Mouse (Mus musculus) adrenal gland, postnatal 25 days (tissue): ENCODE measurements around the gene Ranbp9. TPM values are rescaled to one million over a fixed set of nuclear protein-coding genes. Genes with fewer than 3 reads are reported as not detected.

Experiments
- DNase-seq: peaks from one replicate; pipeline ENCODE4 v3.0.0; 2021; ENCODE audit warnings: mixed read lengths
- total RNA-seq: library from RNA; stranded (reverse); gene quantifications from 2 replicates; pipeline ENCODE4 v1.2.3, GENCODE M21; 2021

The Ranbp9 gene
- total RNA-seq, 1 experiment from 2014 or later: 64.7 TPM

DNA sequence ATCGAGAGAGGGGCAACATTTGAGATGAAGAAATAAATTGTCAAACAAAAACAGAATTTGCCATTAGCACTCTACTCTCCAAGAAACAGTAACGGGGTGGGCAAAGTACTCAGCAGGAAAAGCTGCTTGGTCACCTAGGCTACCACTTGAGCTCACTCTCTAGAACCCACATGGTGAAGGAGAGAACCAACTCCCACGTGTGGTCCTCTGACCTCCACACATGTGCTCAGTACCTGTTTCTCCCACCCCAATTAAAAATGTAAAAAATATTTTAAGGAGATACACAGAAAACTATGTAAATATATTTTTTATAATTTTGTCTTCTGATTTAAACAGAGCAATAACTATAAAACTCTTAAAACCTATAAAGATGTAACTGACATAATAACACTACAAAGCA, 33.4 kb downstream of the Ranbp9 start:
- DNase-seq: no peak

DNA sequence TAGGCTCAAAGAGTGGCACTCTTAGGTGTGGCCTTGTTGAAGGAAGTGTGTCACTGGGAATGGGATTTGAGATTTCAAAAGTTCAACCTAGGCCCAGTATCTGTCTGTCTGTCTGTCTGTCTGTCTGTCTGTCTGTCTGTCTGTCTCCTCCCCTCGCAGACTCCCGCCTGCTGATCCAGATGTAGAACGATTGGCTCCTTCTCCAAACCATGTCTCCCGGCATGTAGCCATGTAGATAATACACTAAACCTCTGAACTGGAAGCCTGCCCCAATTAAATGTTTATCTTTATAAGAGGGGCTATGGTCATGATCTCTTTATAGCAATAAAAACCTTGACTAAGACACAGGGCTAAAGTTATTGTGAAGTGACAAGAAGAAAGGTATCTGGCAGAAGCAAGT, 35.3 kb downstream of the Ranbp9 start:
- DNase-seq: no peak

DNA sequence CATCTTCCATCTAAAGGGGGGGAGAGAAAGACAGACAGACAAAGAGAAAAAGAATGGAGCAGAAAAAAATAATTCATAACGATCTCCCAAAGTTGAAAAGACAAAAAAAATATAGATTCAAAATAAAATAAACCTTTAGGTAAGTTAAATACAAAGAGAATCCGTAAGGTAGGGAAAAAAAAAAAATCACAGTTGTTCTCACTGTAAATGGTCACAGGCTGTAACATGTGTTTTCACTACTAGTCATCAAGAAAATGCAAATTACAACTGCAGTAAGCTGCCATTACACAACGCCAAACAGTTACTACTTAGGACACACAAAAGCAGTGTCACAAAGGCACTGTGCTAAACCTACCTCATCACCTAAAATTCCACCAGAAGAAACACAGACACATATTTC, 36.4 kb downstream of the Ranbp9 start:
- DNase-seq: no peak

DNA sequence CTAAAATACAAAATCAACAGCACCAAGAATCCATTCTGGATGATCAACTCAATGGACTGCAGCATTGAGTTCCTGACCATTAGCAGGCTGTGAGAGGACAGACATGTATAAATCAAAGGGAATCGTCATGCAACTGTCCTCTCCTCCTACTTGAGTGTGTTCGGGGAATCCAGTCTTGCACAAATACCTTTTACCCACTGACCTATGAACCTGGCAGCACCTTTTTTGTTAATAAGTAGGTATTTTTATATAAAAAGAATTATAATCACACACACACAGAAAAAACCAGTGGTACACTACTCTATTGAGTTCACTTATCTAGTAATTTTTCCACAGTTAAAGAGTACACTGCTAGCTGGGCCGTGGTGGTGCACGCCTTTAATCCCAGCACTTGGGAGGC, 37.4 kb downstream of the Ranbp9 start:
- DNase-seq: no peak

DNA sequence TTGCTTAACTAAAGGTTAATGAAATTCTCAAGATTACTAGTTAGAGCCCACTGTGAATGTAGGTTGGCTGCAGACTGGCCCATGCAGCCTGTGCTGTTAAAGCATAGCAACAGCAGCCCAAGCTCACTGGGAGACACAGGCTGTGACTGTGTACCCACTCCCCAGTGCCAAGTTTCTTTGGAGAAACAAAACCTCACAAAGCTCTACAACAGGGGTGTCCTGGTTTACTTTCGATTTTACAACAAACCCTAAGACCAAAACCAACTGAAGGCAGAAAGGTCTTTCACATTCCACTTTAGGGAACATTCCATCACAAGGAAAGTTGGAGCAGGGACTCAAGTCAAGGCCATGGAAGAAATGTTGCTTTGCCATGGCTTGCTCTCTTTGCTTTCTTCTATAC, 38.5 kb downstream of the Ranbp9 start:
- no peak for DNase-seq

DNA sequence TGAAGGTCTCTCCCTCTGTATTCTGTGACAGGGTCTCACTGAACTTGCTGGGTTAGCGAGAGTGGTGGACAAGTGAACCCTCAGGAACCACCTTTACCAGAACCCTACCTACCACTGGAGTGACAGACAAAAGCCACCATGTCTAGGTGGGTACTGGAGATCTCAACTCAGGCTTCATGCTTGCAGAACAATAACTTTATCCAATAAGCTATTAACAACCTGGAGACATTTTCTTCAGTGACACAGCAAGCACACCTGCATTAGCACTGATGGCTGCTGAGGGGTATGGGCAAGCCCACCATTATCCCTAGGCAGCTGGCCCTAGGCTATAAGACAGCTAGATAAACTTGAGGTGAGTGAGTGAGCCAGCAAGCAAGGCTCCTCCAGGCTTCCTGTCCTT, 40.7 kb downstream of the Ranbp9 start:
- DNase-seq: no peak

DNA sequence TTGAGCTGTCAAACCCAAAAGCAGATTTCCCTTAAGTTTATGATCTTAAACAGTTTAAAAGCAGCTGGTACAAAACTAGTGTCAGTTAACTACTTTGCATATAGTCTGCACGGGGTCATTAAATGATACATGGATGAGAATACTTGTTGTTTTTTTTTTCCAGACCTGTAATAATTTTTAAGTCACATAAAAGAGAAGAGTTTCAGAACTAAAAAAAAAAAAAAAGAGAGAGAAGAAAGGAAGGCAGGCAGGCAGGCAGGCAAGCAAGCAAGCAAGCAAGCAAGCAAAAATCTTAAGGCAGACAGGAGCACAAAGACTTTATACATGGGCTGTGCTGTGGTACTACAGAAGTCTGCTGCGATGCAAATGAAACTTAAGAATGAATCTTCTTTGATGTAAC, 47.7 kb downstream of the Ranbp9 start:
- no peak for DNase-seq

DNA sequence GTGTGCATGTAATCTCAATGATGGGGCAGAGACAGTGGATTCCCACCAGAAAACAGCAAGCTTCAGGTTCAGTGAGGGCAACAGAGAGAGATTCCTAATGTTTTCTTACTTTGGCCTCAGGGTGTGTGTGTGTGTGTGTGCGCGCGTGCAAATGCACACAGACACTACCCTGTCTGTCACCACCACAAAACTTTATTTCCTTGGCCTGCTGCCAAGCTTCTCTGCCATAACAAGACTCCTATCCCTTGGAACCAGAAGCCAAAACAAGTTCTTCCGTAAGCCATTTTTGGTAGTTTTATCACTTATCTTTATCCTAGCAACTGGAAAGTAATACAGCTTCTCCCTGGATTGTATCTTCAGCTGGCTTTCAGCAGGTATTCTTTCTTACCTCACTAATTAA, 52.6 kb downstream of the Ranbp9 start:
- no peak for DNase-seq

DNA sequence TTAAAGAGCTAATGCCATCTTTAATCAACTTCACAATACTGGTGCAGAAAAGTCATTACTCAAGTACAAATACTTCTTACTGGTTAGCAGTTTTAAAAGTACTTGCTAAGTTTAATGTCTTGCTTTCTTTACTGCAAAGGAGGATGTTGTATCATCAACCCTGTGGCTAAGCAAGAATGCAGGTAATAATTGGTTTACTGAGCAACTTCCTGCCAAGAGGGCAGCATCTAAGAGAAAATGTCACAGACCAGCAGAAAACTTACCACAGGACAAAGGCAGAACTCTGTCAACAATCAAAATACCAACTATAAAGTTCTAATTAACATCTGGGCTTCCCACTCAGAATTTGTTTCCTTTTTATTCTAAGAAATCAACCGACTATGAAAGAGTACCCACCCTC, 65.8 kb downstream of the Ranbp9 start:
- no peak for DNase-seq

DNA sequence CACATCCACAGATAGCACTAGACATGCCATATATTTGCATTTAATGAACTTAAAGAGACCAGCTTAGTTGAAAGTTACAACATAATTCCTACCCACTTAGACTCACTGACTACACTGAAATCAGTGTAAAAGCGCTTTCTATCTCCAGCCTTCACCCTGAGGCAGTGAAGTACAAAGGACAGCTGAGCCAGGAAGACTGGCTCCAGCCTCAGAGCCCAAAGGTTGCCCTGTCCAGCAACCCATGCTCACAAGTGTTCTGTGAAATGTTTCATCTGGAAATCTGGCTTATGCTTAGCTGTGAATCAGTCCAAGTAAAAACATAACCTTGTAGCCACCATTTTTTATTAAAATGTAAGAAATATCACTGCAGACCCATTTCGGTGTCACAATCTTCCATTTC, 67.5 kb downstream of the Ranbp9 start:
- no peak for DNase-seq

DNA sequence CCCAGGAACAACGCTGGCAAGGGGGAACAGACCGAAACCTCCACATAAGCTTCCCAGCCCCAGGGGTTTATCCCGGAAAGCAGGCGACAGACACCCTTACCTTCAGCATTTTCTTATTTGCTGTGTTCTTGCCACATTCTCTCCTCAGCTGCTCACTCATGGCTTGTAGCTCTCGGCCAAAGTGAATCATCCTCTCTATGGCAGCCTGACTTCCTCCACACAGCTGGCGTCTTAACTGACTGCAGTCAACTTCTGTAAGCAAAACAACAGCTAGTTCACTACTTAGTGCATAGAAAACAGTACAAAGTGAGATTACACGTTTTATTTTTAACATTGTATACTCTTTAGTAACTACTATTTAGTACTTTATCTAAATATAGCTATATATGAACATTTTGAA, 68.8 kb downstream of the Ranbp9 start:
- no peak for DNase-seq

DNA sequence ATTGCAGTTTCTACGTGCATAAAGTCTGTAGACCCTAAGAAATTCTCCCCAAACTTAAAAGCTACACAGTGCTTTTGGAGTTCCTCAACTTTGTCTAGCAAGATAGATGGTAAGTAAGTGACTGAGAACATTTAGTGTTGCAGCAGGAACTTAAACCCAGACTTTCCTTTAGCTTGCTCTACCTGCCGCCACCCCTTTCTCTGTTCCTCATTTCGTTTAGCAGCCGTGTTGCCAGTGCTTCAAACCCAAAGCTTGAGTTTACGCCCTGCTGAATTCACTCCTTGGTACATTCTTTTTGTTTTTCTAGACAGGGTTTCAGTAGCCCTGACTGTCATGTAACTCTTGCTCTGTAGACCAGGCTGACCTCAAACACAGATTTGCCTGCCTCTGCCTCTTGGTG, 81.5 kb downstream of the Ranbp9 start:
- DNase-seq: no peak

DNA sequence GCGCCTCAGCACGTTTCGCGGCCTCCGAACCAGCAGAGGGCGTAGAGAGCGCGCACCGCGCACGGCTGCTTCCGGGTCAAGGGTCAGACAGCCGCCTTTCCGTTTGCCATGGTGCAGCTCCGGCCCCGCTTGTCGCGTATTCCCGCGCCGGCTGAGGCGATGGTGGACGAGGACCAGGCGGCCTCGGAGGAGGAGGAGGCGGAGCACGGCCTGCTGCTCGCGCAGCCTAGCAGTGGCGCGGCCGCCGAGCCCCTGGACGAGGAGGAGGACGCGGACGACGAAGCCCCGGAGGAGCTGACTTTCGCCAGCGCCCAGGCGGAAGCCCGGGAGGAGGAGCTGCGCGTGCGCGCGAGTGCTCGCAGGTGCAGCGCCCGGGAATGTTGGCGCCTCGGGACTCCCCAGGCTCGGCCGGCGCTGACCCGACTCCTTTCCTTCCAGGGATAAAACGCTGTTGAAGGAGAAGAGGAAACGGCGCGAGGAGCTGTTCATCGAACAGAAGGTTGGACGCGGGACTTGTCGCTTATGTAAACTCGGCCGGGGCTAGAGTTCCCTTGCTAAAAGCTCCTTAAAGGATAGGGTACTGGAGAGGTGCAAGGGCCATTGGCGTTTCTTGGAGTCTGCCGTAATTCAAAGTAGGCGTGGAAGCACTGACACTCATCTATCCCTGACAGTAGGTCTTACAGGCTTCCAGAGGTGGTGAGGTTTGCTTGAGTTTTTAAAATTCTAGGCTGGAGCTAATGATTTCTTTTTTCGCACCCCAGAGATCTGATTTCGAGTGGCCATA, 82.6 kb downstream of the Ranbp9 start, which contains the start of gene Nol7:
Gene Nol7, plus strand, starts transcription at position 94 of the 784 bp plus-strand sequence.
- DNase-seq: peak; percentile 97

DNA sequence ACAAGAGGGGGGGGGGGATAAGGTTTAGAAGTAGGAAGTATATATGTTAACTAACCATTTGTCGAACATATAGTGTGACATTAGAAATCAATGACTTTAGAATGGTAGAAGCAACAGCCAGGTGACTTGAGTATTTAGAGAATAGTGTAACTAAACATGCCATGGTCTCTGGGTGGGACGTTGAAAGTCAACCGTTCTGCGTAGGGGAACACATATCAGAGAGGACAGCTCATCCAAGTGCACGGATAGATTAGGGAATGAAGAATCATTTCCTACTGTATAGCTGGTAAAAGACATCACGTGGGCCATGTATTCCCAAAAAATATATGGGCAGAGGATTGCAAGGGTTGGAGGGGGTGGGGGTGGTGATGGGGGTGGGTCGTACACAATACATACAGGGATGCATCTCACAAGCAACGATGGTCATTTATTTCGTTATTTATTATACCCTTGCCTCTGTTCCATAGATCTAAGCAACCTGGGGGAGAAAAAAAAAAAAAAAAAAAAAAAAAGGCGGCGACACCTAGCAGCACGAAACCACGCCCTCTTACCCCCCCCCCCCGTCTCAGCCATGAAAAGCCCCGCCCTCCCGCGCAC, 83.3 kb downstream of the Ranbp9 start:
- DNase-seq: no peak

DNA sequence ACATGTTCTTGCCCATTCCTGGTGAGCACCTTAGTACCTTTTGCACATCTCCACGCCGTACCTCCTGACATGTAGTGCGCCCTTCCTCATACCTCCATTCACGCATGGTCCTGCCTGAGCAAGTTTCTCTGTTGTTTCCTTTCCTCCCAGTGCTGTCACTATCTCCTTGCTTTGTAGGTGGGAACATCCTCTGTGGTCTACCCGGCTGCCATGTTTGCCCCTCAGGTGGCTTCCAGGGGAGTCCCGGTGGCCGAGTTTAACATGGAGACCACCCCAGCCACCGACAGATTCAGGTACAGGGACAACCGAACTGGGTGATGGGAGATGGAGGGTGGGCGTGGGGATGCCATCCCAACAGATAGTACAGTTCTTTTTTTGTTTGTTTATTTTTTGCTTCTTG, 95.8 kb downstream of the Ranbp9 start:
- no peak for DNase-seq

DNA sequence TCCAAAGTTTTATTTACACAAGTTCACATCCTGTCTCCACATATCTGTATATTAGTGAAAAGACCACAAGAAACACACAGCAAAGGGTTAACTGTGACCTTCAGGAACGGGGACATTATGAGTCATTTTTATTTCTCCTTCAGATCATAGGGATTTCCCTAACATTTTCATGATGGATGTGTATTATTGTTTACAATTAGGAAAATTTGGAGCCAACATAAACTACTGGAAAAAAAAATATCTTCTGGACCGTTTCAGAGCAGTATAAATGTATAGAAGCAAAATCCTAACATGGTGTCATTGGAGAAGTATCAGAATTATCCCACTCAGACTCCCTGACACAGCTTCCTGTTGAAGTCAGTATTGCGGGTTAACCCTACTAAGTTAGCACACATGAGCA, 101.1 kb downstream of the Ranbp9 start:
- DNase-seq: no peak

DNA sequence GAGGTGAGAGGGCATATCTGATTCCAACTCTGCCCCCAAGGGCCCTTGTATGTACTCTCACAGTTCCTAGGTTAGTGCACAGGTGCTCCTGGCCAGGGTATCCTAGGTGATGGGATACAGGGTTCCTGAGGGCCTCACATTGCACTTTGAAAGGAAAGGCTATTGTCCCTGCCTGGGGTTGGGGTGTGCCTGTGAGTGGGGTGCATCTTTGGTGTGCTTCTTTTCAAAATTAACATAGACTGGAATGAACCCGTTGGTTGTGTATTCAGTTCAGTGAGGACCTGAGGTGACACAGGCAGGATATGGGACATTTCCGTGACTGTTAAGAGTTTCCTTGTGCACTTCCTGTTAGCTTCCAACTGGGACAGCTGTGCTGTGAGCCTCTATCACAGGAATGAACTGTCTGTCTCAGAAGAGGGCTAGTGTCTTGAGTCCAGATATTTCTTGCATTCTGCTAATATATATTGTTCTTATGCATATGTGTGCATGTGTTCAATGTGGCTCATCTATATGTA, 106.1 kb downstream of the Ranbp9 start:
- DNase-seq: no peak

DNA sequence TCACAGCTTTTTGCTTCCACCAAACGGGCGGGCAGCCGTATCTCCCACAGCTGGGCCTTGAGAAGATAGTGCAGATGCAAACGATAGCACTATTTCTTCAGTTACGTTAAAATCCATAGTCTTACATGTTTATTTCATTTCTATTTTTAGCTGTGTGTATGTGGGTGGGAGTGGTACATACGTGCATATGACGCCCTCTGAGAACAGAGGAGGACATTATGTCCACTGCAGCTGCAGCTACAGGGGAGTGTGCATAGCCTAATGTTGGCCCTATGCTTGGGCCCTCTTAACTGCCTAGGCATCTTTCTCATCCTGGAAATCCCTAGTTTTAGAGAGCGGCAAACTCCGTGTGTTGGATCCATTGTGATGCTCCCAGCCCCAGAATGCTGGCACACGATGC, 106.9 kb downstream of the Ranbp9 start:
- no peak for DNase-seq

DNA sequence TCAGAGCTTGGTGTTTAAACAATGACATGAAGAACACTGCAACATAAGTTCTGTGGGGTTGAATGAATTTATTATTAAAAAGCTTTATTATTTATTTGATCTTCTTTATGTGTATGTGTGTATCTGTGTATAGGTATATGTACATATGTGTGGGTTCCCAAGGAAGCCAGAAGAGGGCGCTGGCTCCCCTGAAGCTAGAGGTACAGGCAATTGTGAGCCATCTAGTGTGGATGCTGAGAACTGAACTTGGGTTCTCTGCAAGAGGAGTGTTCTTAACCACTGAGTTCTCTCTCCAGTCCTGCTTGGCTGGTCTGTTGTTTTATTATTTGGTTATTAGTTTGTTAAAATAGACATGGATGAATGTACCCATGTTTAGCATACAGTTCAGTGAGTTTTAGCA, 108.2 kb downstream of the Ranbp9 start:
- no peak for DNase-seq

DNA sequence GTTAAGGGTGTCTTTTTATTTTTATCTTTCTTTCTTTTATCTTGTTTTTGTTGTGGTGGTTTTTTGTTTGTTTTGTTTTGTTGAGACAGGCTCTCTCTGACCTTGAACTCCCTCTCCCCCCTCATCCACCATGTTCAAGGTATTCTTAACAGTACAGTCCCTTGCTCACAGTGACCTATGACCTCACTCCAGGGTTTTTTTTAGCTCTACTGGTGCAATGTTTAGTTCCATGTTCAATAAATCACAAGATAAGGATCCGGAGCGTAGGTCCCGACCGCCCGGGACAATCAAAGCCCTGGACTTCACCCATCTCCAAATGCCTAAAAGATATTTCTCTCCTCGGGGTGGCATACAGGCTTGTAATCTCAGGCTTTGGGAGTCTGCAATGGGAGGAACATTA, 111.0 kb downstream of the Ranbp9 start:
- DNase-seq: no peak

DNA sequence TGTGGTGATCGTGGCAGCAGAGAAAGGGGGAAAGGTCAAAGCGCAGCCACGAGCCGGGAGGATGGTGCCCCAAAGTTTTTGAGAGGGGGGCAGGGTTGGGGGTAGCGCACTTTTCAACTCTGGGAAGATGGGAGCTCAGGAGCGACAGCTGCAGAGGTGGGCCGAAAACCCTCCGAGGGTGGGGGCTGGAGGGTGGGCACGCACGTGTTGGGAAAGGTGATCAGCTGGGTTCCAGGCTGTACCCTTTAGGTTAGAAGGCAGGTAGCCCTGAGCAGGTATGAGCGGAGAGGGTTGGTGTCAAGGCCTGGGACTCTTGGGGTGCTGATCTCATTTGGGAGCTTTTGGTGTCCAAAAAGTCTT, 115.3 kb downstream of the Ranbp9 start:
- no peak for DNase-seq

DNA sequence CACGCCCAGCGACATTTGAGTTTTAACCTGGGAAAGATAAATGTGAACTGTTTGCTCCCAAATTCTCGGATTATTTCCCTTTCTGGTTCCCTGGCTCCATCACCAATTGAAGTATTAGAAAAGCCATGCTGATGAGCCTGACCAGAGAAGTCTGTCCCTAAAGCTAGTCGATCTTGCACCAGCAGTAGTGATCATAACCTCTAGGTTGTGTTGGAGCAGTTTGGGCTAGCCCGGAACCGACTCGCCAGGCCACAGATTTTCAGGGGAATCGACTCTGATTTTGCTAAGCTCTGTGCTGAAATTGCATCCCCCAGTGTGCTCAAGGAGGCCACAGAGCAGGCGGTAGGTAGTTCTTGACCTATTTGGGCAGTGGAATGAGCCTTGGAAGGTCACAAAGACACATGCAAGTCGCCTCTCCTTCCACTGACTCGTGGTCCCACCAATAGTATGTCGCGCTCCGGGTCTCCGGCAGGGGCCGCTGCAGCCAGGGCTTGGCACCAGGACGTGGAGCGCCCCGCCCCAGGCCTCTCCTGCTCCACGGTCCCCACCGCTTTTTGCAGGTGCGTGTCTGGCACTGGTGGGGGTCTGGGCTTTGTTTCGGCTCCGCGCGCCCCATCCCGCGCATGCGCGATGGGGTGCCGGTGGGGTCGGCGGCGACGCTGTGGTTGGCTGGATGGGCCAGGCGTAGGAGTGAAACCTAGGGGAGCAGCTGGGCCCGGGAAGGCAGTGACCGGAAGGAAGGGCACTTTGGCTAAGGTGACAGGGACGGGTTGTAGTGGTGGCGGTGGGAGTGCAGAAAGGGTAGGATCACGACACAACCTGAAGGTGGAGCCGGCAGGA, 115.9 kb downstream of the Ranbp9 start, which contains the start of gene Sirt5:
Gene Sirt5, plus strand, starts transcription at position 512 of the 840 bp plus-strand sequence.
- DNase-seq: peak; percentile 90

DNA sequence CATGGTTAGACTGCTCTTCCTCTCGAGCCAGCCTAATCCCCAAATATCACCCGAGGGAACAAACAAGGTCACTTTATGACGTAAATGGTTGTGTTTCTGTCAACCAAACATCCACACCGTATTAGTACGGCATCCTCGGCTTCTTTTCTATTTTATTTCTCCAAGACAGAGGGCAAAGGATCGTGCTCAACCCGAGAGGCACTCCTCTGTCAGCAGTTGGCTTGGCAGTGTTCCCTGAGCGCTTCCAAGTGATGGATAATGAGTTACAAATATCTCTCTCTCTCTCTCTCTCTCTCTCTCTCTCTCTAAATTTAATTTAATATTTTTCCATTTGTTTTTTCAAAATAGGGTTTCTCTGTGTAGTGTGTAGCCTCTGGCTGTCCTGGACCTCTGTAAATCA, 118.7 kb downstream of the Ranbp9 start:
- no peak for DNase-seq
